Mouse (Mus musculus) heart, embryonic 15.5 days (tissue): ENCODE measurements at regions not wholly inside any gene's neighbourhood (a gene's known extent, or its start where the extent isn't known, plus 50 kb on each side); places are given as distances from the start of the nearest gene placed in this dataset.
A peak's percentile ranks its signal among the peaks of the same experiment; 100 is the strongest.

Experiments
- ATAC-seq: fragments of 200-750 bp; cut with Nextera tagmentation; replicated peaks from 2 replicates; pipeline ENCODE4 v1.8.0; 2017; ENCODE audit warnings: low read depth, moderate TSS enrichment; ENCODE audit not compliant: insufficient number of reproducible peaks, insufficient read depth, low FRiP score
- H3K27ac ChIP-seq: fragments of 300-500 bp; sonication (generic); 2 replicates; pipeline ENCODE4 v1.5.1; 2015; ENCODE audit warnings: mild to moderate bottlenecking, inconsistent platforms
- H3K27me3 ChIP-seq: fragments of 300-500 bp; sonication (generic); 2 replicates; pipeline ENCODE4 v1.6.1; 2015; ENCODE audit warnings: inconsistent platforms
- H3K36me3 ChIP-seq: fragments of 300-500 bp; sonication (generic); 2 replicates; pipeline ENCODE4 v1.6.1; 2015; ENCODE audit warnings: mild to moderate bottlenecking, inconsistent platforms
- H3K4me1 ChIP-seq: fragments of 300-500 bp; sonication (generic); replicated peaks from 2 replicates; pipeline ENCODE4 v1.6.1; 2015; ENCODE audit warnings: inconsistent platforms
- H3K4me2 ChIP-seq: fragments of 300-500 bp; sonication (generic); 2 replicates; pipeline ENCODE4 v1.6.1; 2015; ENCODE audit warnings: inconsistent platforms, mild to moderate bottlenecking, moderate library complexity
- H3K4me3 ChIP-seq: fragments of 300-500 bp; sonication (generic); 2 replicates; pipeline ENCODE4 v1.5.1; 2015; ENCODE audit warnings: mild to moderate bottlenecking, inconsistent platforms
- H3K9ac ChIP-seq: fragments of 300-500 bp; sonication (generic); 2 replicates; pipeline ENCODE4 v1.6.1; 2015; ENCODE audit warnings: mild to moderate bottlenecking, inconsistent platforms
- H3K9me3 ChIP-seq: fragments of 300-500 bp; sonication (generic); replicated peaks from 2 replicates; pipeline ENCODE4 v1.6.1; 2016; ENCODE audit warnings: inconsistent platforms
- WGBS: fragments of 180-500 bp; shearing (Covaris S2); methylation state at CpG from one replicate; pipeline ENCODE4 v1.1.7; 2015; ENCODE audit warnings: mixed read lengths; 5-methylcytosine and 5-hydroxymethylcytosine counted together

- 75% methylated on average over 1 of the region's 1 CpGs for WGBS
- H3K27me3 ChIP-seq, result no peaks in the 10 kb centered on the region
- H3K27ac ChIP-seq, result no peak overlapping the region
- H3K9ac ChIP-seq, result no peak overlapping the region
- H3K9me3 ChIP-seq, result no peaks in the 10 kb centered on the region
- peaks cover 6% of the 10 kb centered on the region; the same call in 1 of the 2 replicates for H3K4me1 ChIP-seq
- no peaks in the 10 kb centered on the region for H3K36me3 ChIP-seq
- no peak for ATAC-seq
- no peak overlapping the region for H3K4me2 ChIP-seq
- no peak overlapping the region for H3K4me3 ChIP-seq
These were observed 164.4 kb upstream of the Meox2 start for GRCm38 (mm10) chr12:36943903-36944302.

DNA sequence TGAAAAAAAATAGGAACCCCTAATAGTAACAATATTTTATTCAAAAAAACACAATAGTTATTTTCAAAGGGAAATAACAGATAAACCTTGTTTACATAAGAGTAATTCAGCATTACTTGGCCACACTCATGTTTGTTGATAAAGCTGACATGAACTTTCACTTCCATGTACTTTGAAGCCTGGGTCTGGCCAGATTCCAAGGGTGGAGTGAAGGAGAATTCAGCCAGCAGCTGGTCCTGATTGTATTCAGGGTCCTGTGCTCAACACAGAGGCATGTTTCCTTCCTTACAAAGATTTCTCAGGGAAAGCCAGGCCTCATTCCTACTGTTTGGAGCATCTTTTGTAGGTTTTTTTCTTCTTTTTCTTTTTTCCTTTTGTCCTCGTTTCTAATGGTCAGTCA lies 162.4 kb upstream of the Meox2 start:
- ATAC-seq, result peak; percentile 62; the same call in 1 of the 2 replicates
- peaks cover 6% of the 10 kb centered on the region; the same call in 1 of the 2 replicates for H3K4me1 ChIP-seq
- WGBS, result 26% methylated on average over 1 of the region's 1 CpGs
- H3K27ac ChIP-seq, result 0 out of 2 replicates have a peak overlapping the region, but pooled peaks have one; percentile 34
- no peak overlapping the region for H3K4me3 ChIP-seq
- no peak overlapping the region for H3K4me2 ChIP-seq
- H3K27me3 ChIP-seq, result no peaks in the 10 kb centered on the region
- H3K9me3 ChIP-seq, result no peaks in the 10 kb centered on the region
- no peak overlapping the region for H3K9ac ChIP-seq
- no peaks in the 10 kb centered on the region for H3K36me3 ChIP-seq

GRCm38 (mm10) chr12:36947902-36948301 lies 160.4 kb upstream of the Meox2 start:
- H3K9me3 ChIP-seq, result no peaks in the 10 kb centered on the region
- H3K4me1 ChIP-seq, result peaks cover 6% of the 10 kb centered on the region; the same call in 1 of the 2 replicates
- WGBS, result 93% methylated on average over 3 of the region's 3 CpGs
- H3K4me2 ChIP-seq, result no peak overlapping the region
- no peak overlapping the region for H3K9ac ChIP-seq
- no peak for ATAC-seq
- H3K36me3 ChIP-seq, result no peaks in the 10 kb centered on the region
- no peaks in the 10 kb centered on the region for H3K27me3 ChIP-seq
- H3K27ac ChIP-seq, result no peak overlapping the region
- no peak overlapping the region for H3K4me3 ChIP-seq

DNA sequence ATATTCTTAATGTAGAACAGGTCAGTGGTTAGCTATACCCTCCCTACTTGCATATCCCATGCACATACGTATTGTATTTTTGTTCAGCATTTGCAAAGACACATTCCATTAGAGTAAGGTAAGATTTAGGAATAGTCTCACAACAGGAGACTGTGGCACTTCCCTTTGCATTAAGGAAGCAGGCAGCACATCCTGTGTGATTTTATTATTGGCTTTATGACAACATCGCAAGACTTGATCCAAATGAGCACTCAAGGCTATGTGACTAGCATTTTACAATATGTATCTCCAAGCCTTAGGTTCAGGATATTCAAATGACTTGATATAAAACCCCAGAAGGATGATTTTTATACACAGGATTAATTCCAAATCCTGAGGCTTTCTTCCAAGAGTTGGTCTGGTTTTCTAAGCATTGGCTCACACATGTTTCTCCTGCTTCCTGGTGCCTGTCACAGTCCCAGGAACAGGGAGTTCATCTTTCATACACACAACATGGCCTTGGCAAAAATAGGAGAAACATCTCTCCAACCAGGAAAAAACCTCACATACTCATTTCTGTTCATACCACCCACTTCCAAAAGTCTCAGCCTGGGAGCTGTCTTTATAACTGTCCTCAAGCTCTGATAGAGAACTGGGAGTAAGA lies 159.1 kb upstream of the Meox2 start:
- 67% methylated on average over 2 of the region's 2 CpGs for WGBS
- 0 out of 2 replicates have a peak, but pooled peaks have one; percentile 10 for ATAC-seq

DNA sequence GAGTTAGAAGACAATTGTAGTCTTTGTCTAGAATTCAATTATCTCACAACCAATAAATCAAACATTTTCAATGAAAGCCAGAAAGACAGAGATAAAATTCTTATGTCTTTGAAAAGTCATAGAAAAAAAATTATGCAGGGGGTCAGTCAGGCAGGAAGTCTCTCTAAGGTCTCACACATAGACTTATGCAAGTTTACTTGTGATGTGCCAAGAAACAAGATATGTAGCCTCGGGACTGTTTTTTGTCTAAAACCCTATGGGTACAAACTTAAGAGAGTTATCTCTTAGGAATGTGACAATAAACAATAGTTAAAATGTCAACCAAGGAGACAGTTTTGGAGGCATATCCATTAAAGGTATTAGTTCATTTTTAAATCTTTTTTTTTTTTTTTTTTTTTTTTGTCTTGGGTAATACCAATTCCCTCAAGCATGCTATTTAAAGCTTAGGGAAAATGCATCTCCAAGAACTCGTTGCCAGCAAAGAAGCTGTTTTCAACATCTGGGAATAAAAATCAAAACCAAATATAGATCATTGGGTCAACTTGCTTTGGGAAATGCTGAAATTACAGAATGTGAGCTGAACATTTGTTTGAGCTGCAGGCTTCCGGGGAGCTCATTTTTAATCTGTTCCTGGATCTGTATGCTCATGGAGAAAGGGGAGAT lies 133.8 kb upstream of the Meox2 start:
- H3K27me3 ChIP-seq, result no peaks in the 10 kb centered on the region
- no peak for ATAC-seq
- 60% methylated on average over 3 of the region's 3 CpGs for whole genome bisulfite sequencing
- no peaks in the 10 kb centered on the region for H3K9me3 ChIP-seq
- H3K27ac ChIP-seq, result no peak overlapping the region
- no peaks in the 10 kb centered on the region for H3K36me3 ChIP-seq
- no peak overlapping the region for H3K4me3 ChIP-seq
- H3K4me1 ChIP-seq, result no peaks in the 10 kb centered on the region
- no peak overlapping the region for H3K4me2 ChIP-seq
- no peak overlapping the region for H3K9ac ChIP-seq

More for the DNA sequence above, 159.1 kb upstream of the Meox2 start:
- H3K4me3 ChIP-seq, result no peak overlapping the region
- H3K9ac ChIP-seq, result no peak overlapping the region
- peak overlapping the region; percentile 57 for H3K27ac ChIP-seq
- H3K4me2 ChIP-seq, result no peak overlapping the region
- H3K27me3 ChIP-seq, result no peaks in the 10 kb centered on the region
- no peaks in the 10 kb centered on the region for H3K36me3 ChIP-seq
- H3K4me1 ChIP-seq, result peaks cover 6% of the 10 kb centered on the region; the same call in 1 of the 2 replicates
- H3K9me3 ChIP-seq, result no peaks in the 10 kb centered on the region

DNA sequence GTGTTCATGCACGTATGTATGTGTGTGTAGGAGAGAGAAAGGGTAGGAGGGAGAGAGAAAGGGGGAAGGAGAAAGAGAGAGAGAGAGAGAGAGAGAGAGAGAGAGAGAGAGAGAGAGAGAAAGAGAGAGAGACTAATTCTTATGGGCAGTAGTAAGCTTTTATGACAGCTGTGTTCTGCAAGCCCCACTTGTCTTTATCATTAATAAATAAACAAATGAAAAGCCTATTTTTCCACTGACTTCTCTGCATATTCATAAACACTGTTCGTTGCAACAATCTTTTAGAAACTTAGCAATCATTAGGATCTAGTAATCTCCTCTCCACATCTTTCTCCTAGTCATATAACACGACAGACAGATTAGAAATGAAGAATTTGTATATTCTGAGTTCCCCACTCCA lies 131.2 kb upstream of the Meox2 start:
- no peaks in the 10 kb centered on the region for H3K4me1 ChIP-seq
- H3K9ac ChIP-seq, result no peak overlapping the region
- no peak overlapping the region for H3K4me2 ChIP-seq
- no peaks in the 10 kb centered on the region for H3K27me3 ChIP-seq
- ATAC-seq, result no peak
- no peak overlapping the region for H3K4me3 ChIP-seq
- H3K36me3 ChIP-seq, result no peaks in the 10 kb centered on the region
- H3K9me3 ChIP-seq, result no peaks in the 10 kb centered on the region
- H3K27ac ChIP-seq, result no peak overlapping the region
- 56% methylated on average over 3 of the region's 3 CpGs for WGBS

- ATAC-seq, result no peak
- Histone ChIP-seq H3K4me3 (no peak overlapping the region), H3K9me3 (no peaks in the 10 kb centered on the region), H3K27ac (no peak overlapping the region), H3K27me3 (no peaks in the 10 kb centered on the region), H3K36me3 (no peaks in the 10 kb centered on the region), H3K4me1 (no peaks in the 10 kb centered on the region), H3K9ac (no peak overlapping the region), H3K4me2 (no peak overlapping the region)
- WGBS, result 59% methylated on average over 4 of the region's 4 CpGs
These were observed 117.2 kb upstream of the Meox2 start for GRCm38 (mm10) chr12:36991135-36991534.

GRCm38 (mm10) chr12:36991970-36992369 lies 116.4 kb upstream of the Meox2 start:
- Histone ChIP-seq H3K4me2 (no peak overlapping the region), H3K9me3 (no peaks in the 10 kb centered on the region), H3K4me1 (no peaks in the 10 kb centered on the region), H3K9ac (no peak overlapping the region), H3K27me3 (no peaks in the 10 kb centered on the region), H3K27ac (no peak overlapping the region), H3K36me3 (no peaks in the 10 kb centered on the region), H3K4me3 (no peak overlapping the region)
- ATAC-seq, result no peak
- WGBS, result 69% methylated on average over 4 of the region's 4 CpGs

GRCm38 (mm10) chr12:37001401-37001800 lies 106.9 kb upstream of the Meox2 start:
- no peak overlapping the region for H3K4me2 ChIP-seq
- no peaks in the 10 kb centered on the region for H3K27me3 ChIP-seq
- H3K36me3 ChIP-seq, result no peaks in the 10 kb centered on the region
- no peaks in the 10 kb centered on the region for H3K4me1 ChIP-seq
- H3K9ac ChIP-seq, result no peak overlapping the region
- no peak overlapping the region for H3K4me3 ChIP-seq
- no peak overlapping the region for H3K27ac ChIP-seq
- WGBS, result 56% methylated on average over 3 of the region's 3 CpGs
- no peak for ATAC-seq
- no peaks in the 10 kb centered on the region for H3K9me3 ChIP-seq

- H3K4me3 ChIP-seq, result no peak overlapping the region
These were observed 103.1 kb upstream of the Meox2 start for GRCm38 (mm10) chr12:37005262-37005661.

GRCm38 (mm10) chr12:37010306-37010705 lies 98.0 kb upstream of the Meox2 start:
- H3K9me3 ChIP-seq, result no peaks in the 10 kb centered on the region
- no peak overlapping the region for H3K27ac ChIP-seq
- H3K36me3 ChIP-seq, result no peaks in the 10 kb centered on the region
- no peak overlapping the region for H3K9ac ChIP-seq
- H3K4me2 ChIP-seq, result no peak overlapping the region
- H3K4me1 ChIP-seq, result no peaks in the 10 kb centered on the region
- no peak overlapping the region for H3K4me3 ChIP-seq
- ATAC-seq, result no peak
- WGBS, result 83% methylated on average over 1 of the region's 1 CpGs
- H3K27me3 ChIP-seq, result no peaks in the 10 kb centered on the region

More at GRCm38 (mm10) chr12:37005262-37005661, 103.1 kb upstream of the Meox2 start:
- Histone ChIP-seq H3K9me3 (no peaks in the 10 kb centered on the region), H3K4me1 (no peaks in the 10 kb centered on the region), H3K4me2 (no peak overlapping the region), H3K27ac (no peak overlapping the region), H3K27me3 (no peaks in the 10 kb centered on the region), H3K9ac (no peak overlapping the region), H3K36me3 (no peaks in the 10 kb centered on the region)
- 62% methylated on average over 1 of the region's 1 CpGs for WGBS
- no peak for ATAC-seq

DNA sequence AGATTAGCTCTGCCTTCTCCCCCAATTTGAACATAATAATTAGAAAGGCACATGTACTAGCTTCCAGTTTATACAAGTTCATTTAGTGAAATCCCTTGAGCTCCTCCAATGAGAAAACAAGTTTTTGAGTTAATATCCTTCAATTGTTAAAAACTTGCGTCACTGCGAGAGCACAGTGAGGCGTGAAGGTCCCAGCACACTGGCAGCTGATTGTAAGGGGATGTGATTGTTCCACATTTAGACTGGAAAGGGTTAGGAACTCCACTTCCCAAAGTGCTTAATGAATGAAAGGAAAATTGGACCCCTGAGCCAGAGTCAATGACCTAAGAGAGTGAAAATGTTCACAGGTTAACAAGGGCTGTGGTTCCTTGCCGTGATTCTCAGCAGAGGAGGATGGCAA lies 93.9 kb upstream of the Meox2 start:
- no peak overlapping the region for H3K27ac ChIP-seq
- no peak overlapping the region for H3K4me3 ChIP-seq
- WGBS, result 64% methylated on average over 4 of the region's 4 CpGs
- no peak overlapping the region for H3K9ac ChIP-seq
- ATAC-seq, result no peak; the same call in 1 of the 2 replicates
- H3K4me2 ChIP-seq, result no peak overlapping the region
- no peaks in the 10 kb centered on the region for H3K9me3 ChIP-seq
- no peaks in the 10 kb centered on the region for H3K36me3 ChIP-seq
- no peaks in the 10 kb centered on the region for H3K27me3 ChIP-seq
- no peaks in the 10 kb centered on the region for H3K4me1 ChIP-seq
